In genomic region chr4:104934997-104935396, GRCm38 (mm10) we compare ENCODE assay signal across 38 mouse cellular contexts. TPM values are rescaled to one million over a fixed set of nuclear protein-coding genes. Genes with fewer than 3 reads are reported as not detected.
DNase-seq lines count a peak whose midpoint lies in the region; ATAC-seq and TF ChIP-seq lines count a peak whose summit lies in the region.
"Had no signal": no experiment of that assay in that cellular context is flagged by ENCODE, and none has a peak within 500 bp of the region (broad histone marks: within the 10 kb centered on the region; RNA-seq: fewer than 3 reads in every experiment).

No protein-coding gene starts in this region.

- H3K27ac ChIP-seq in forebrain, embryonic 10.5 days = 0 out of 2 replicates have a peak overlapping the region, but pooled peaks have one; percentile 8
- H3K27ac ChIP-seq in forebrain, embryonic 15.5 days (replicated peaks) = no peak overlapping the region
- H3K27ac ChIP-seq in lung, postnatal 0 days (ENCODE audit: low read length) = no peak overlapping the region
- H3K27ac ChIP-seq: heart, adult 2 months; heart, embryonic 13.5 days; kidney, embryonic 15.5 days; liver, embryonic 14.5 days; midbrain, embryonic 12.5 days; neural tube, embryonic 13.5 days had no signal

- ATAC-seq in forebrain, embryonic 15.5 days (replicated peaks) = no peak
- no peak for ATAC-seq in lung, postnatal 0 days
- ATAC-seq: CD4-positive, CD25-positive, alpha-beta regulatory T cell, adult 4 months; forebrain, embryonic 14.5 days; hindbrain, embryonic 16.5 days had no signal

- H3K9me3 ChIP-seq in forebrain, embryonic 10.5 days = no peaks in the 10 kb centered on the region
- no peaks in the 10 kb centered on the region for H3K9me3 ChIP-seq in forebrain, embryonic 15.5 days
- no peaks in the 10 kb centered on the region for H3K9me3 ChIP-seq in lung, postnatal 0 days (ENCODE audit: low read length)
- H3K9me3 ChIP-seq: heart, embryonic 13.5 days; kidney, embryonic 15.5 days; midbrain, embryonic 12.5 days; neural tube, embryonic 13.5 days had no signal

- H3K4me1 ChIP-seq in forebrain, embryonic 10.5 days = peaks cover 21% of the 10 kb centered on the region
- H3K4me1 ChIP-seq in forebrain, embryonic 15.5 days = no peaks in the 10 kb centered on the region
- H3K4me1 ChIP-seq in lung, postnatal 0 days (ENCODE audit: insufficient read depth, low read depth, low read length) = no peaks in the 10 kb centered on the region; the same call in 1 of the 2 replicates
- H3K4me1 ChIP-seq: kidney, embryonic 15.5 days; midbrain, embryonic 12.5 days had no signal

- no peaks in the 10 kb centered on the region for H3K36me3 ChIP-seq in forebrain, embryonic 10.5 days (replicated peaks)
- no peaks in the 10 kb centered on the region for H3K36me3 ChIP-seq in forebrain, embryonic 15.5 days
- H3K36me3 ChIP-seq in lung, postnatal 0 days (ENCODE audit: insufficient read depth, low read length) = no peaks in the 10 kb centered on the region
- H3K36me3 ChIP-seq: heart, embryonic 13.5 days; kidney, embryonic 15.5 days; midbrain, embryonic 12.5 days; neural tube, embryonic 13.5 days had no signal

- H3K4me2 ChIP-seq in forebrain, embryonic 15.5 days (replicated peaks) = no peak overlapping the region
- no peak overlapping the region for H3K4me2 ChIP-seq in lung, postnatal 0 days (replicated peaks; ENCODE audit: low read depth, low read length)
- H3K4me2 ChIP-seq: heart, embryonic 13.5 days; kidney, embryonic 15.5 days; midbrain, embryonic 12.5 days; neural tube, embryonic 13.5 days had no signal

- TF ChIP-seq EP300 in lung, postnatal 0 days (IDR thresholded peaks at IDR 0.05) = no peak

- H3K27me3 ChIP-seq in forebrain, embryonic 10.5 days (ENCODE audit: poor library complexity, severe bottlenecking) = no peaks in the 10 kb centered on the region
- H3K27me3 ChIP-seq in forebrain, embryonic 15.5 days = no peaks in the 10 kb centered on the region
- no peaks in the 10 kb centered on the region for H3K27me3 ChIP-seq in lung, postnatal 0 days (replicated peaks; ENCODE audit: insufficient read depth, low read length)
- H3K27me3 ChIP-seq: heart, embryonic 13.5 days; kidney, embryonic 15.5 days; neural tube, embryonic 13.5 days had no signal

- H3K4me3 ChIP-seq in forebrain, embryonic 10.5 days = no peak overlapping the region
- no peak overlapping the region for H3K4me3 ChIP-seq in forebrain, embryonic 15.5 days
- no peak overlapping the region for H3K4me3 ChIP-seq in lung, postnatal 0 days (ENCODE audit: low read depth, low read length)
- H3K4me3 ChIP-seq: gastrocnemius, adult 2 months; heart, adult 2 months; heart, embryonic 13.5 days; kidney, embryonic 15.5 days; midbrain, embryonic 12.5 days; myocyte; neural tube, embryonic 13.5 days had no signal

- no peak for DNase-seq in forebrain, embryonic 10.5 days (ENCODE audit: extremely low spot score, low spot score)
- DNase-seq in ovary, adult 18-20 months (ENCODE audit: low spot score) = peak; percentile 46
- DNase-seq in ovary, postnatal 36 days (ENCODE audit: low spot score) = no peak
- DNase-seq in adrenal gland, postnatal 36 days = peak; percentile 33 to 50
- no peak for DNase-seq in right cerebral cortex, postnatal 10 days (ENCODE audit: low spot score in 2 of 2)
- no peak for DNase-seq in lung, postnatal 0 days (ENCODE audit: low spot score)
- DNase-seq: cerebellum, adult 11 months; cerebellum, adult 9-10 months; cerebellum, postnatal 36 days; gastrocnemius, adult 2 months; gastrocnemius, postnatal 36 days; heart, adult 2 months; kidney, adult 18-20 months; kidney, postnatal 25 days; left cerebral cortex, postnatal 4 days; lung, adult 2 months; lung, postnatal 14 days; spleen, adult 18-20 months; thymus, postnatal 4 days had no signal

- TF ChIP-seq CTCF in lung, postnatal 0 days (IDR thresholded peaks at IDR 0.05) = no peak

- no peak overlapping the region for H3K9ac ChIP-seq in forebrain, embryonic 15.5 days (replicated peaks)
- H3K9ac ChIP-seq in lung, postnatal 0 days (replicated peaks; ENCODE audit: low read depth) = no peak overlapping the region
- H3K9ac ChIP-seq: heart, embryonic 13.5 days; kidney, embryonic 15.5 days; liver, embryonic 14.5 days; midbrain, embryonic 12.5 days; neural tube, embryonic 13.5 days had no signal

- 88% methylated on average over 3 of the region's 3 CpGs for WGBS in forebrain, embryonic 10.5 days
- 88% methylated on average over 3 of the region's 3 CpGs for WGBS in forebrain, embryonic 15.5 days
- WGBS in lung, postnatal 0 days = 51% methylated on average over 3 of the region's 3 CpGs

RNA-seq across cellular contexts. Expression of gene Fyb2, which starts 21.7 kb away (rescaled TPM):
- 0.09 and 0.15 TPM in 2 replicates for polyA plus RNA-seq in forebrain, embryonic 10.5 days (2016; fragmentation: Nextera tagmentation; extraction: Ambion mirVana)
- polyA plus RNA-seq in forebrain, embryonic 15.5 days (2015; fragmentation: Nextera tagmentation; extraction: Ambion mirVana) = 0.11 and 0.18 TPM in 2 replicates
- total RNA-seq in adrenal gland, postnatal 36 days (2021) = under 1 TPM; 0.66 to 0.70 TPM
- polyA plus RNA-seq in lung, postnatal 0 days (2015; fragmentation: Nextera tagmentation; extraction: Ambion mirVana) = 0.08 and 0.13 TPM in 2 replicates
- total RNA-seq: heart, adult 2 months; megakaryocyte, adult 5-6 weeks had no signal
- polyA plus RNA-seq: CD4-positive, CD25-positive, alpha-beta regulatory T cell, adult 4 months; forebrain, embryonic 14.5 days; heart, adult 2 months; intestine, embryonic 14.5 days had no signal

RNA-seq across cellular contexts. Expression of gene C8a, which starts 58.8 kb away (rescaled TPM):
- polyA plus RNA-seq in forebrain, embryonic 10.5 days (2016; fragmentation: Nextera tagmentation; extraction: Ambion mirVana) = not detected in 2 replicates
- polyA plus RNA-seq in forebrain, embryonic 15.5 days (2015; fragmentation: Nextera tagmentation; extraction: Ambion mirVana) = not detected in 2 replicates
- under 1 TPM; 0.33 to 0.50 TPM for total RNA-seq in adrenal gland, postnatal 36 days (2021)
- not detected in 2 replicates for polyA plus RNA-seq in lung, postnatal 0 days (2015; fragmentation: Nextera tagmentation; extraction: Ambion mirVana)
- total RNA-seq: gastrocnemius, adult 2 months; gastrocnemius, postnatal 36 days; heart, adult 2 months; heart, postnatal 25 days; layer of hippocampus, adult 18-20 months; layer of hippocampus, postnatal 14 days; left cerebral cortex, postnatal 4 days; megakaryocyte, adult 5-6 weeks; midbrain, postnatal 0 days had no signal
- polyA plus RNA-seq: CD4-positive, CD25-positive, alpha-beta regulatory T cell, adult 4 months; embryonic facial prominence, embryonic 11.5 days; forebrain, embryonic 14.5 days; heart, adult 2 months; heart, embryonic 13.5 days; hindbrain, embryonic 11.5 days; hindbrain, embryonic 16.5 days; lung, adult 2 months; midbrain, embryonic 12.5 days; myocyte; neural tube, embryonic 13.5 days; thymus, postnatal 0 days had no signal

Comparison
In these comparisons a context has a peak if more than half of its experiments do, and no peak if none do; other contexts are left out.
1. DNase-seq: peak in ovary, adult 18-20 months (single experiment) and adrenal gland, postnatal 36 days (2 of 2); none in forebrain, embryonic 10.5 days (single experiment), ovary, postnatal 36 days (single experiment), right cerebral cortex, postnatal 10 days (0 of 2) and lung, postnatal 0 days (single experiment).